Mouse (Mus musculus) ES-Bruce4 (cell line): ENCODE measurements around the gene Cemip. TPM values are rescaled to one million over a fixed set of nuclear protein-coding genes. Genes with fewer than 3 reads are reported as not detected.

Experiments used
- H3K27ac ChIP-seq: 2 replicates; pipeline ENCODE4 v1.5.1; 2012; ENCODE audit warnings: low read length, inconsistent platforms; ENCODE audit not compliant: insufficient read depth
- H3K27me3 ChIP-seq: 2 replicates; pipeline ENCODE4 v1.6.1; 2012; ENCODE audit warnings: mild to moderate bottlenecking, low read length, inconsistent platforms; ENCODE audit not compliant: control insufficient read depth, poor library complexity, insufficient read depth, severe bottlenecking
- H3K36me3 ChIP-seq: 2 replicates; pipeline ENCODE4 v1.6.1; 2012; ENCODE audit warnings: inconsistent platforms, mild to moderate bottlenecking, low read length, moderate library complexity; ENCODE audit not compliant: control insufficient read depth, poor library complexity, insufficient read depth, severe bottlenecking
- H3K4me1 ChIP-seq: one replicate; pipeline ENCODE4 v1.8.1; 2011; ENCODE audit warnings: low read length; ENCODE audit not compliant: control insufficient read depth, insufficient read depth
- H3K4me3 ChIP-seq: 2 replicates; pipeline ENCODE4 v1.5.1; 2011; ENCODE audit warnings: low read depth, mild to moderate bottlenecking, low read length
- H3K9ac ChIP-seq: 2 replicates; pipeline ENCODE4 v1.6.1; 2012; ENCODE audit warnings: low read depth, mild to moderate bottlenecking, inconsistent platforms; ENCODE audit not compliant: poor library complexity, severe bottlenecking
- H3K9me3 ChIP-seq: replicated peaks from 2 replicates; pipeline ENCODE4 v1.6.1; 2012; ENCODE audit warnings: mild to moderate bottlenecking, low read length, inconsistent platforms; ENCODE audit not compliant: control insufficient read depth, poor library complexity, insufficient read depth, severe bottlenecking
- CTCF ChIP-seq: IDR thresholded peaks from one replicate; pipeline ENCODE4 v1.8.1; 2011; ENCODE audit warnings: low read depth, low read length
- EP300 ChIP-seq: IDR thresholded peaks from 2 replicates; pipeline ENCODE4 v1.6.1; 2011; ENCODE audit warnings: low read depth, low read length; ENCODE audit not compliant: insufficient read depth
- POLR2A ChIP-seq: IDR thresholded peaks from one replicate; pipeline ENCODE4 v1.8.1; 2011; ENCODE audit warnings: low read length; ENCODE audit not compliant: insufficient read depth
- polyA plus RNA-seq: library from polyadenylated mRNA; stranded (reverse); fragments of >200 nt; gene quantifications from 2 replicates; pipeline ENCODE4 v1.2.4, GENCODE M21; 2011; ENCODE audit warnings: low read depth; ENCODE audit not compliant: missing spikeins, insufficient read depth, insufficient read length

The Cemip gene
- polyA plus RNA-seq, 1 experiment, result 0.72 TPM

- no peaks in the 10 kb centered on the region for H3K4me1 ChIP-seq
- H3K4me3 ChIP-seq, result no peak overlapping the region
- no peaks in the 10 kb centered on the region for H3K9me3 ChIP-seq
- no peak overlapping the region for H3K9ac ChIP-seq
- no peaks in the 10 kb centered on the region for H3K27me3 ChIP-seq
- H3K36me3 ChIP-seq, result no peaks in the 10 kb centered on the region
- no peak for TF ChIP-seq POLR2A
- no peak for TF ChIP-seq CTCF
- no peak for TF ChIP-seq EP300
- no peak overlapping the region for H3K27ac ChIP-seq
Observed at GRCm38 (mm10) chr7:84000671-84001070, 85.6 kb downstream of the Cemip start.

GRCm38 (mm10) chr7:83999647-84000046 lies 86.7 kb downstream of the Cemip start:
- Histone ChIP-seq H3K4me3 (no peak overlapping the region), H3K9ac (no peak overlapping the region), H3K27me3 (no peaks in the 10 kb centered on the region), H3K36me3 (no peaks in the 10 kb centered on the region), H3K4me1 (no peaks in the 10 kb centered on the region), H3K9me3 (no peaks in the 10 kb centered on the region), H3K27ac (no peak overlapping the region)
- TF ChIP-seq EP300, result no peak
- TF ChIP-seq CTCF, result no peak
- no peak for TF ChIP-seq POLR2A

- no peak for TF ChIP-seq POLR2A
- no peak for TF ChIP-seq EP300
- no peak for TF ChIP-seq CTCF
- Histone ChIP-seq H3K4me3 (no peak overlapping the region), H3K9ac (no peak overlapping the region), H3K36me3 (no peaks in the 10 kb centered on the region), H3K9me3 (no peaks in the 10 kb centered on the region), H3K27me3 (no peaks in the 10 kb centered on the region; the same call in 1 of the 2 replicates), H3K4me1 (no peaks in the 10 kb centered on the region), H3K27ac (no peak overlapping the region)
Observed at GRCm38 (mm10) chr7:83994348-83994747, 92.0 kb downstream of the Cemip start.

- H3K9me3 ChIP-seq, result no peaks in the 10 kb centered on the region
- TF ChIP-seq EP300 (no peak), POLR2A (no peak), CTCF (no peak)
- H3K4me1 ChIP-seq, result no peaks in the 10 kb centered on the region
- H3K9ac ChIP-seq, result no peak overlapping the region
- no peaks in the 10 kb centered on the region for H3K36me3 ChIP-seq
- H3K27me3 ChIP-seq, result no peaks in the 10 kb centered on the region; the same call in 1 of the 2 replicates
- H3K4me3 ChIP-seq, result no peak overlapping the region
- H3K27ac ChIP-seq, result no peak overlapping the region
Observed at GRCm38 (mm10) chr7:83989294-83989693, 97.0 kb downstream of the Cemip start.

GRCm38 (mm10) chr7:83985751-83986150 lies 100.6 kb downstream of the Cemip start:
- H3K4me1 ChIP-seq, result no peaks in the 10 kb centered on the region
- no peak overlapping the region for H3K4me3 ChIP-seq
- no peaks in the 10 kb centered on the region for H3K36me3 ChIP-seq
- H3K9ac ChIP-seq, result no peak overlapping the region
- TF ChIP-seq POLR2A (no peak), CTCF (no peak), EP300 (no peak)
- H3K27me3 ChIP-seq, result no peaks in the 10 kb centered on the region; the same call in 1 of the 2 replicates
- H3K27ac ChIP-seq, result no peak overlapping the region
- no peaks in the 10 kb centered on the region for H3K9me3 ChIP-seq

GRCm38 (mm10) chr7:83982566-83982965 lies 103.7 kb downstream of the Cemip start:
- Histone ChIP-seq H3K36me3 (no peaks in the 10 kb centered on the region), H3K4me1 (no peaks in the 10 kb centered on the region), H3K4me3 (no peak overlapping the region), H3K9ac (no peak overlapping the region), H3K27ac (no peak overlapping the region), H3K27me3 (no peaks in the 10 kb centered on the region), H3K9me3 (no peaks in the 10 kb centered on the region)
- TF ChIP-seq CTCF, result no peak
- TF ChIP-seq EP300, result no peak
- no peak for TF ChIP-seq POLR2A
